Mouse (Mus musculus) hindbrain, embryonic 16.5 days (tissue): ENCODE measurements around the gene Fbxw5. TPM values are rescaled to one million over a fixed set of nuclear protein-coding genes. Genes with fewer than 3 reads are reported as not detected.

Source experiments
- ATAC-seq: fragments of 200-750 bp; cut with Nextera tagmentation; 2 replicates; pipeline ENCODE4 v1.8.0; 2017; ENCODE audit warnings: moderate TSS enrichment, moderate library complexity
- H3K27ac ChIP-seq: fragments of 300-500 bp; sonication (generic); 2 replicates; pipeline ENCODE4 v1.5.1; 2014; ENCODE audit warnings: low read depth, mild to moderate bottlenecking, control low read depth, low read length, moderate library complexity
- H3K27me3 ChIP-seq: fragments of 300-500 bp; sonication (generic); replicated peaks from 2 replicates; pipeline ENCODE4 v1.6.1; 2014; ENCODE audit warnings: low read length; ENCODE audit not compliant: control insufficient read depth, insufficient read depth
- H3K36me3 ChIP-seq: fragments of 300-500 bp; sonication (generic); 2 replicates; pipeline ENCODE4 v1.6.1; 2014; ENCODE audit warnings: mild to moderate bottlenecking, low read length, moderate library complexity, mixed read lengths; ENCODE audit not compliant: control insufficient read depth, insufficient read depth
- H3K4me1 ChIP-seq: fragments of 300-500 bp; sonication (generic); 2 replicates; pipeline ENCODE4 v1.6.1; 2014; ENCODE audit warnings: low read depth, low read length; ENCODE audit not compliant: control insufficient read depth, insufficient read depth
- H3K4me2 ChIP-seq: fragments of 300-500 bp; sonication (generic); 2 replicates; pipeline ENCODE4 v1.6.1; 2014; ENCODE audit warnings: mild to moderate bottlenecking, low read length, control low read depth, moderate library complexity
- H3K4me3 ChIP-seq: fragments of 300-500 bp; sonication (generic); 2 replicates; pipeline ENCODE4 v1.5.1; 2014; ENCODE audit warnings: mild to moderate bottlenecking, low read length, control low read depth, moderate library complexity
- H3K9ac ChIP-seq: fragments of 300-500 bp; sonication (generic); 2 replicates; pipeline ENCODE4 v1.6.1; 2014; ENCODE audit warnings: low read depth, mild to moderate bottlenecking, control low read depth, low read length, moderate library complexity
- H3K9me3 ChIP-seq: fragments of 300-500 bp; sonication (generic); 2 replicates; pipeline ENCODE4 v1.6.1; 2014; ENCODE audit warnings: mild to moderate bottlenecking, low read length, moderate library complexity; ENCODE audit not compliant: control insufficient read depth
- WGBS: fragments of 180-500 bp; shearing (Covaris S2); extraction: QIAGEN DNeasy Blood & Tissue Kit; methylation state at CpG from one replicate; pipeline ENCODE4 v1.1.7; 2014; 5-methylcytosine and 5-hydroxymethylcytosine counted together
- polyA plus RNA-seq: library from polyadenylated mRNA; unstranded; fragments of >200 nt; fragmentation: Nextera tagmentation; extraction: Ambion mirVana; gene quantifications from 2 replicates; pipeline ENCODE4 v1.2.1, GENCODE M21; 2015

The Fbxw5 gene
- polyA plus RNA-seq, 1 experiment from 2014 or later, result 136 TPM

GRCm38 (mm10) chr2:25534866-25535182, 34.3 kb downstream of the Fbxw5 start:
- H3K4me1 ChIP-seq, result no peaks in the 10 kb centered on the region
- peaks cover 2% of the 10 kb centered on the region; the same call in 1 of the 2 replicates for H3K36me3 ChIP-seq
- H3K4me3 ChIP-seq, result no peak overlapping the region
- no peak for ATAC-seq
- 97% methylated on average over 2 of the region's 2 CpGs for WGBS
- no peak overlapping the region for H3K9ac ChIP-seq
- no peak overlapping the region for H3K4me2 ChIP-seq
- no peaks in the 10 kb centered on the region for H3K27me3 ChIP-seq
- H3K9me3 ChIP-seq, result no peaks in the 10 kb centered on the region
- no peak overlapping the region for H3K27ac ChIP-seq

- H3K36me3 ChIP-seq, result no peaks in the 10 kb centered on the region
- no peaks in the 10 kb centered on the region for H3K9me3 ChIP-seq
- no peaks in the 10 kb centered on the region for H3K4me1 ChIP-seq
- WGBS, result 92% methylated on average over 8 of the region's 8 CpGs
- H3K27me3 ChIP-seq, result no peaks in the 10 kb centered on the region
- no peak overlapping the region for H3K4me2 ChIP-seq
- H3K27ac ChIP-seq, result no peak overlapping the region
- H3K9ac ChIP-seq, result no peak overlapping the region
- no peak overlapping the region for H3K4me3 ChIP-seq
- no peak for ATAC-seq
Observed at GRCm38 (mm10) chr2:25536531-25536930, 36.0 kb downstream of the Fbxw5 start.

GRCm38 (mm10) chr2:25540541-25540948, 40.0 kb downstream of the Fbxw5 start:
- Histone ChIP-seq H3K4me2 (no peak overlapping the region), H3K27ac (no peak overlapping the region)
- 98% methylated on average over 4 of the region's 4 CpGs for WGBS

DNA sequence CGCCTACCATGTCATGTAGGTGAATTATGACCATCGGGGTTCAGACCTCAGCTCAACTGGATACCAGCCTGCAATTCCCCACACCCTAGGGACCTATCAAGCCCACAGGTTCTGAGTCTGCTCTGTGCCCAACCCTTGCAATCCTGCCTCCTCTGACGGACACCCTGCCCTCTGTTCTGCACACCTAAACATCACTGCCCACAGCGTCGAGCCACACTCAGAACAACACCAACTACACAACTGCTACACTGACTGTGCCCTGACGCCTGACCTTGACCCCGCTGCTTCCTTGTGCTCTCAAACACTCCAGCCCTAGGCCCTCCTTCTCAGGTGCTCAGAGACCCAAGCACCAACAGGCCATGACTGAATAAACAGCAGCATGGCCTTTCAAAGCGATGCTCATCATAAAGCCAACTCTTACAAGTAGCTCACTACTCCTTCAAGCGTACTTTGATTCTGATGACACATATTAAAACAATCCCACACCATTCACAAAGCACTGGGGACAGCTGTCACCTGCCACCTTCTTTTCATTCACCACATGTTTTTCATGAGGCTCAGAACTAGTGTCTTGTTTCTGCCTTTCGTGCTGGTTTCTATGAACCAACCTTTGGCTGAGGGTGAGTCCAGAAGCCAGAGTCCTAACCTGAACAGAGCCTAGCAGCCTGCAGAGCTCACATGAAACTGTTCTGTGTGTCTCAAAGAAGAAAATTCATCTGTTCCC, 41.3 kb downstream of the Fbxw5 start:
- 89% methylated on average over 10 of the region's 10 CpGs for WGBS

More at GRCm38 (mm10) chr2:25540541-25540948, 40.0 kb downstream of the Fbxw5 start:
- no peak overlapping the region for H3K4me3 ChIP-seq
- no peaks in the 10 kb centered on the region for H3K36me3 ChIP-seq
- no peaks in the 10 kb centered on the region for H3K27me3 ChIP-seq
- no peaks in the 10 kb centered on the region for H3K4me1 ChIP-seq
- no peak for ATAC-seq
- no peak overlapping the region for H3K9ac ChIP-seq
- no peaks in the 10 kb centered on the region for H3K9me3 ChIP-seq

DNA sequence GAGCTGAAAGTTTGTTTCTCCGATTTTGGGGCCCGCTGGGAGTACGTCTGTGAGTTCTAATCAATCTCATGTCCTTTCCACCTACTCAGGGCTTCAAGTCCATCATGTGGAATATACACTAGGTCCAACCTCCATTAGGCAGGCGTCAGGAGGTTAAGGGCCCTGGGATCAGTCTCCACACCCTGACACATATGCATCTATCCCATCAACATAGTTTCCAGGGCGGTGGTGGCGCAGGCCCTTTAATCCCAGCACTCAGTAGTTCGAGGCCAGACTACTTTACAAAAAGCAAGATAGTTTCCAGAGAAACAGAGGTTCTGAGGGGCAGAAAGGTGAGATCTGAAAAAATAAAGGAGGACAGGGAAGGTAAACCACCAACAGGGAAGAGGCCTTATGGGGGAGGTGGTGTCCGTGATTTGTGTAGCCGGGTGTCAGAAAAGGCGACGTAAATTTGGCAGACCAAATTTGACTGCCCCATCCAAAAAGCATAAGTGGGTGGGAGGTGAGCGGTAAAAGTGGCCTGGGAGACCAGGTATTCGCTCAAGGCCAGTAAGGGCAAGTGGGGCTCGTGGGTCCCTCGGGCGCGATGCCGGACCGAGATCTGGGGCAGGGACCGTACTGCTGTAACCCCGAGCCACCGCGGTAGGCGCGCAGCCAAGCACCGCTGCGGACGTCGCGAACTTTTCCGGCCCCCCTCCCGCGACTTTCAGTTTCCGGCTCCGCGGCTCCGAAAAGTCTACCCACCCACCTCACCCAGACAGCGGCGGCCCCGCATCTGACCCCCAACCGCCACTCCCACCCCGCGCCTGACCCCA, 45.7 kb downstream of the Fbxw5 start:
- peak; percentile 63 for ATAC-seq
- H3K4me2 ChIP-seq, result peak overlapping the region; percentile 62
- peak overlapping the region; percentile 57 for H3K4me3 ChIP-seq
- H3K27ac ChIP-seq, result peak overlapping the region; percentile 35; the same call in 1 of the 2 replicates
- H3K36me3 ChIP-seq, result no peaks in the 10 kb centered on the region
- peaks cover 5% of the 10 kb centered on the region for H3K4me1 ChIP-seq
- WGBS, result 14% methylated on average over 26 of the region's 43 CpGs
- H3K9ac ChIP-seq, result peak overlapping the region; percentile 74
- H3K9me3 ChIP-seq, result no peaks in the 10 kb centered on the region
- no peaks in the 10 kb centered on the region for H3K27me3 ChIP-seq

More for the DNA sequence above, 41.3 kb downstream of the Fbxw5 start:
- peaks cover 5% of the 10 kb centered on the region for H3K4me1 ChIP-seq
- H3K36me3 ChIP-seq, result no peaks in the 10 kb centered on the region
- H3K27me3 ChIP-seq, result no peaks in the 10 kb centered on the region
- no peak overlapping the region for H3K4me2 ChIP-seq
- no peak overlapping the region for H3K9ac ChIP-seq
- ATAC-seq, result no peak
- no peaks in the 10 kb centered on the region for H3K9me3 ChIP-seq
- H3K4me3 ChIP-seq, result no peak overlapping the region
- no peak overlapping the region for H3K27ac ChIP-seq

- Histone ChIP-seq H3K9me3 (no peaks in the 10 kb centered on the region), H3K4me3 (peak within 1 kb of the TSS; percentile 57), H3K4me2 (peak within 1 kb of the TSS; percentile 62), H3K9ac (peak within 1 kb of the TSS; percentile 74), H3K27ac (peak within 1 kb of the TSS; percentile 35; the same call in 1 of the 2 replicates), H3K4me1 (peaks cover 5% of the 10 kb centered on the region), H3K27me3 (no peaks in the 10 kb centered on the region), H3K36me3 (no peaks in the 10 kb centered on the region)
- 3% methylated on average over 44 of the region's 48 CpGs for WGBS
- ATAC-seq, result peak; percentile 100
Observed at GRCm38 (mm10) chr2:25546811-25547491, 46.4 kb downstream of the Fbxw5 start, which contains the start of gene Traf2. Gene Traf2 (minus strand): TSS chr2:25546940.

DNA sequence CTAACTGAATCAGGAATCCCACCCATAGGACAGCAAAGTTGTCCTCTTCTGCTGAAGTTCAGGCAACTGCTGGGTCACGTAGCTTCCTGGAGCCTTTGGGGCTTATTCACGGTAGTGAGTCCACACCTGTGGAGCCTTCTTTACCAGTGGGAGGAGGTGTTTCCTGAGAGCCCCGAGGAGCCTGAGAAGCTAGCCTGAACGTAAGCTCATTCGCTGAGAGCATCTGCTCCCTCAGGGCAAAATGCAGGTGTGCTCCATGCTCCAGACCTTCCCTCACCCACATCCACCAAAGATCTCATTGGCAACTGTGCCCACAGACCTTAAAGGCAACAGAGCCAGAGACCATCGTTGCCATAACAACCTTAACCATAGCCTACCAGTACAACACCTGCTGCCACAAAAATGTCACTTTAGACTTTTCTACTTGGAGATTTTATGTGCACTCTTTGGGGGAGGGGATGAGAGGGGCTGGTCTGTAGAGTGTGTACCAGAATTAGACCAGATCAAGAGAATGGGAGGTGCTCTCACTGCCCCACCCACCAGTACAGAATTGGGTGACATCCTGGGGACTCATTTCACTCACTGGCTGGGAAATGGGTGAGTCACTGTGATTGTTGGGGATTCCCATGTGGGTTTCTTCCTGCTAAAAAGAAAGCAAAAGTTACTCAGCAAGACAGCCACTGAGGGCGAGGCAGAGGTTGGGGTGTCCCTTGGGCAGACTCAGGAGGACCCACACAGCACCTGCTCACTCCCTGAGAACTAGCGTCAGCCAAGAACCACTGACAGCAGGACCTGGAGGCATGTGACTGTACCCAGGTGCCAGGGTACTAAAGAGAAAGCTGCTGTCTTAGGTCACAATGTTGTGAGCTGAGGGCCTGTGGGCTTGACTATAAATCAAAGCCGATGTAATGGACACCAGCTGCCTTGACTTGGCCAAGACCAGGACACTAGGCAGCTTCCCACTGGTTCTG, 48.8 kb downstream of the Fbxw5 start:
- whole genome bisulfite sequencing, result 78% methylated on average over 9 of the region's 9 CpGs
- Histone ChIP-seq H3K4me1 (peaks cover 5% of the 10 kb centered on the region), H3K27ac (no peak overlapping the region), H3K4me3 (no peak overlapping the region), H3K4me2 (no peak overlapping the region), H3K36me3 (no peaks in the 10 kb centered on the region), H3K9ac (no peak overlapping the region), H3K27me3 (no peaks in the 10 kb centered on the region), H3K9me3 (no peaks in the 10 kb centered on the region)
- no peak for ATAC-seq

DNA sequence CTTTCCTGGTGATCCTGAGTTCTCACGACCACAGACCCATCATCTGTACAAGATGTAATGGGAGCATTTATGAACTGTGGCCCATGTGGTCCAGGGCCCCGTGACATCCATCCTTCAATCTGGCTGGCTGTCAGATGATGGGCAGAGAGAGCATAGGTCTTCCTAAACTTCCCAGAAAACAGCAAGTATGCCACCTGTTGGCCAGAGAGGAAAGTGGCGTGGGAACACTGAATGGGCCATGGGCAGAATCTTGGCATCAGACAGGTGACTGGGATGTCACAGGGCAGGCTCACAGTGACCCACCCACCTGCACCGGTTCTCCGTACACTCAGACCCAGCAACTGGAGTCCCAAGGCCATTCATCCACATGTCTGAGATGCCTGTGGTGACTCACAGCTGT, 50.6 kb downstream of the Fbxw5 start:
- H3K36me3 ChIP-seq, result no peaks in the 10 kb centered on the region
- no peaks in the 10 kb centered on the region for H3K9me3 ChIP-seq
- H3K4me1 ChIP-seq, result peaks cover under 1% of the 10 kb centered on the region; the same call in 1 of the 2 replicates
- H3K9ac ChIP-seq, result no peak overlapping the region
- no peak overlapping the region for H3K27ac ChIP-seq
- H3K4me3 ChIP-seq, result no peak overlapping the region
- no peak overlapping the region for H3K4me2 ChIP-seq
- H3K27me3 ChIP-seq, result no peaks in the 10 kb centered on the region
- WGBS, result 26% methylated on average over 5 of the region's 5 CpGs
- no peak for ATAC-seq
